Mouse (Mus musculus) mouse trophoblast stem cell (cell line): ENCODE measurements around the gene 9130213A22Rik.

Experiments
- in situ Hi-C, 2 experiments: fragments of 300-500 bp; cut with MseI, MboI; formaldehyde crosslinking; loops; 2 replicates in 1 of 2; 3 replicates in 1 of 2; pipeline ENCODE4 v1.15.1; 2025

The 9130213A22Rik gene

GRCm38 (mm10) chr11:69075764-69076479, 46.5 kb downstream of the 9130213A22Rik start:
- in situ Hi-C loops, result no loop called here

GRCm38 (mm10) chr11:69074776-69075069, 47.7 kb downstream of the 9130213A22Rik start:
- in situ Hi-C loops, result no loop called here

- in situ Hi-C loops, result no loop called here
Measured at GRCm38 (mm10) chr11:69073951-69074775, 48.2 kb downstream of the 9130213A22Rik start.

- in situ Hi-C loops, result no loop called here
Measured at GRCm38 (mm10) chr11:69073065-69073888, 49.1 kb downstream of the 9130213A22Rik start.

GRCm38 (mm10) chr11:69072666-69073064, 49.7 kb downstream of the 9130213A22Rik start:
- in situ Hi-C loops, result no loop called here

GRCm38 (mm10) chr11:69072234-69072633, 50.2 kb downstream of the 9130213A22Rik start:
- in situ Hi-C loops, result no loop called here

GRCm38 (mm10) chr11:69071262-69071661, 51.1 kb downstream of the 9130213A22Rik start:
- in situ Hi-C loops, result no loop called here

GRCm38 (mm10) chr11:69070590-69071222, 51.7 kb downstream of the 9130213A22Rik start, which contains the start of gene Tmem107:
Gene Tmem107, plus strand, starts transcription at chr11:69070806.
- in situ Hi-C loops, result no loop called here

- in situ Hi-C loops, result no loop called here
Measured at GRCm38 (mm10) chr11:69070093-69070492, 52.3 kb downstream of the 9130213A22Rik start.
